Mouse (Mus musculus) C2C12 (cell line): ENCODE data around the gene Capza1. TPM values are rescaled to one million over a fixed set of nuclear protein-coding genes. Genes with fewer than 3 reads are reported as not detected.
"Not testable (repeated sequence)": the region's sequence is repeated elsewhere in the genome, so short reads cannot be mapped to it uniquely, and the experiment has no call there.

Experiments used
- H3K27me3 ChIP-seq: one replicate; pipeline ENCODE4 v1.6.1; 2011; ENCODE audit not compliant: control insufficient read depth, insufficient read depth, insufficient read length
- H3K36me3 ChIP-seq: one replicate; pipeline ENCODE4 v1.6.1; 2011; ENCODE audit not compliant: control insufficient read depth, insufficient read depth
- H3K4me3 ChIP-seq: one replicate; pipeline ENCODE4 v1.5.1; 2011; ENCODE audit warnings: mild to moderate bottlenecking, control low read depth; ENCODE audit not compliant: poor library complexity, insufficient read depth, severe bottlenecking
- H3K79me2 ChIP-seq: one replicate; pipeline ENCODE4 v1.6.1; 2011; ENCODE audit not compliant: control insufficient read depth, insufficient read depth
- H3K79me3 ChIP-seq: one replicate; pipeline ENCODE4 v1.6.1; 2011; ENCODE audit warnings: low read depth, control low read depth
- H3ac ChIP-seq: one replicate; pipeline ENCODE3; 2011; ENCODE audit warnings: low read depth; ENCODE audit not compliant: control insufficient read depth, insufficient read length
- CEBPB ChIP-seq: IDR thresholded peaks from one replicate; pipeline ENCODE4 v1.6.1; 2011; ENCODE audit warnings: low read depth, mild to moderate bottlenecking, control low read depth, moderate library complexity
- CTCF ChIP-seq: IDR thresholded peaks from one replicate; pipeline ENCODE4 v1.5.1; 2011; ENCODE audit not compliant: control insufficient read depth, insufficient read depth, insufficient read length
- FOSL1 ChIP-seq: IDR thresholded peaks from one replicate; pipeline ENCODE4 v1.8.0; 2011; ENCODE audit warnings: mild to moderate bottlenecking, low read length; ENCODE audit not compliant: poor library complexity, insufficient read depth, severe bottlenecking
- MAX ChIP-seq: IDR thresholded peaks from one replicate; pipeline ENCODE4 v1.6.1; 2011; ENCODE audit warnings: mild to moderate bottlenecking, control low read depth
- MYOD1 ChIP-seq: IDR thresholded peaks from one replicate; pipeline ENCODE4 v1.6.1; 2011; ENCODE audit warnings: low read depth; ENCODE audit not compliant: control insufficient read depth, insufficient read length
- MYOG ChIP-seq: IDR thresholded peaks from one replicate; pipeline ENCODE4 v1.6.1; 2011; ENCODE audit not compliant: control insufficient read depth, insufficient read length; ENCODE audit errors: extremely low read depth
- USF1 ChIP-seq: IDR thresholded peaks from one replicate; pipeline ENCODE4 v1.6.1; 2011; ENCODE audit warnings: low read depth, mild to moderate bottlenecking, control low read depth, moderate library complexity
- polyA plus RNA-seq: library from polyadenylated mRNA; unstranded; fragments of >200 nt; fragmentation: generic; extraction: Trizol; gene quantifications from one replicate; pipeline ENCODE4 v1.2.1, GENCODE M21; 2012; ENCODE audit warnings: missing spikeins

Gene Capza1
- polyA plus RNA-seq, 1 experiment = 27.9 TPM

GRCm38 (mm10) chr3:104888585-104888984 is 24.3 kb upstream of the Capza1 start:
- Histone ChIP-seq H3ac (no peak overlapping the region), H3K4me3 (no peak overlapping the region), H3K79me3 (no peaks in the 10 kb centered on the region), H3K27me3 (no peaks in the 10 kb centered on the region), H3K79me2 (no peaks in the 10 kb centered on the region), H3K36me3 (peaks cover 33% of the 10 kb centered on the region)
- TF ChIP-seq USF1 (no peak), MYOD1 (no peak), CTCF (no peak), MYOG (no peak), FOSL1 (no peak), CEBPB (no peak), MAX (no peak)

GRCm38 (mm10) chr3:104869611-104870010 is 5.3 kb upstream of the Capza1 start:
- Histone ChIP-seq H3K27me3 (no peaks in the 10 kb centered on the region), H3K36me3 (peaks cover 34% of the 10 kb centered on the region), H3K4me3 (no peak overlapping the region), H3K79me3 (peaks cover 16% of the 10 kb centered on the region), H3ac (no peak overlapping the region), H3K79me2 (peaks cover 27% of the 10 kb centered on the region)
- TF ChIP-seq CTCF = no peak
- no peak for TF ChIP-seq FOSL1
- TF ChIP-seq CEBPB = no peak
- no peak for TF ChIP-seq MAX
- no peak for TF ChIP-seq MYOD1
- no peak for TF ChIP-seq USF1
- no peak for TF ChIP-seq MYOG

GRCm38 (mm10) chr3:104866674-104867073 is 2.4 kb upstream of the Capza1 start:
- H3K79me3 ChIP-seq = peaks cover 40% of the 10 kb centered on the region
- peaks cover 57% of the 10 kb centered on the region for H3K79me2 ChIP-seq
- H3ac ChIP-seq, H3K27me3 ChIP-seq, H3K4me3 ChIP-seq: not testable (repeated sequence)
- H3K36me3 ChIP-seq = peaks cover 14% of the 10 kb centered on the region

GRCm38 (mm10) chr3:104865341-104865788 is 1.1 kb upstream of the Capza1 start:
- peak overlapping the region; percentile 91 for H3K4me3 ChIP-seq
- H3K36me3 ChIP-seq = peaks cover 9% of the 10 kb centered on the region
- H3ac ChIP-seq = peak overlapping the region; percentile 99
- no peaks in the 10 kb centered on the region for H3K27me3 ChIP-seq
- TF ChIP-seq CEBPB (no peak), MAX (peak; percentile 9)
- peaks cover 70% of the 10 kb centered on the region for H3K79me2 ChIP-seq
- peaks cover 53% of the 10 kb centered on the region for H3K79me3 ChIP-seq

GRCm38 (mm10) chr3:104864651-104865340 is 491 bp upstream of the Capza1 start:
- Histone ChIP-seq H3K27me3 (no peaks in the 10 kb centered on the region), H3K36me3 (peaks cover 10% of the 10 kb centered on the region), H3K79me3 (peaks cover 59% of the 10 kb centered on the region), H3K79me2 (peaks cover 76% of the 10 kb centered on the region), H3K4me3 (peak overlapping the region; percentile 91), H3ac (peak overlapping the region; percentile 99)
- peak; percentile 54 for TF ChIP-seq MAX
- no peak for TF ChIP-seq CTCF
- TF ChIP-seq MYOD1 = peak; percentile 37

- H3K36me3 ChIP-seq = peaks cover 15% of the 10 kb centered on the region
- H3ac ChIP-seq = no peak overlapping the region
- no peak overlapping the region for H3K4me3 ChIP-seq
- H3K79me2 ChIP-seq = peaks cover 100% of the 10 kb centered on the region
- no peak for TF ChIP-seq MAX
- peaks cover 95% of the 10 kb centered on the region for H3K79me3 ChIP-seq
- no peaks in the 10 kb centered on the region for H3K27me3 ChIP-seq
These were observed 5.7 kb downstream of the Capza1 start for GRCm38 (mm10) chr3:104858560-104858959.

GRCm38 (mm10) chr3:104856106-104856505 is 8.2 kb downstream of the Capza1 start:
- Histone ChIP-seq H3K27me3 (no peaks in the 10 kb centered on the region), H3K79me2 (peaks cover 100% of the 10 kb centered on the region), H3K79me3 (peaks cover 92% of the 10 kb centered on the region), H3ac (no peak overlapping the region), H3K36me3 (peaks cover 19% of the 10 kb centered on the region), H3K4me3 (no peak overlapping the region)
- TF ChIP-seq MYOD1 = no peak
- no peak for TF ChIP-seq FOSL1
- no peak for TF ChIP-seq CEBPB
- TF ChIP-seq MYOG = no peak
- TF ChIP-seq USF1 = no peak
- TF ChIP-seq CTCF = no peak
- no peak for TF ChIP-seq MAX
